Comparison of ENCODE assay signal across 10 mouse cellular contexts in the genomic region with DNA sequence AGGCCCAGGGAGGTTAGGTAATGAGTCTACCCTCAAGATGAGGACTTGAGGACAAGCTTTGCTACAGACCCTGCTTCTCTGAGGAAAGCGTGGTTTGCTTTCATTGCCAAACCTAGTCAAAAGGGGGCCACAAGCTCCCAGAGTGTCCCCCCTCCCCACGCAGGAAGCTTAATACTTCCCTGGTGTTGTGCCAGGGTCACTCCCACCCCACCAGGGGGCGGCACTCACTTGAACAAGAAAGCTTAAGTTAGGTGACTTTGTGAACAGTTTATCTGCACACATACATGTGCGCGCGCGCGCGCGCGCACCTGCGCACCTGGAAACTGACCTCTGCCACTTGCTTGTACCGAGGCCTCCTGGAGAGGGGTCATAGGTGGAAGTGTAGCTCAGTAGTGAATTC. TPM values are rescaled to one million over a fixed set of nuclear protein-coding genes. Genes with fewer than 3 reads are reported as not detected.
DNase-seq lines count a peak whose midpoint lies in the region; ATAC-seq lines count a peak whose summit lies in the region.
"Had no signal": no experiment of that assay in that cellular context is flagged by ENCODE, and none has a peak within 500 bp of the region (broad histone marks: within the 10 kb centered on the region; RNA-seq: fewer than 3 reads in every experiment).

No protein-coding gene starts in this region.

- 87% methylated on average over 13 of the region's 13 CpGs for WGBS in hindbrain, embryonic 12.5 days
- 85% methylated on average over 13 of the region's 13 CpGs for WGBS in hindbrain, embryonic 16.5 days
- WGBS in embryonic facial prominence, embryonic 15.5 days: 80% methylated on average over 13 of the region's 13 CpGs

- peaks cover 11% of the 10 kb centered on the region; the same call in 1 of the 2 replicates for H3K4me1 ChIP-seq in hindbrain, embryonic 12.5 days
- no peaks in the 10 kb centered on the region; the same call in 1 of the 2 replicates for H3K4me1 ChIP-seq in hindbrain, embryonic 16.5 days (ENCODE audit: control insufficient read depth, insufficient read depth, low read depth, low read length)
- H3K4me1 ChIP-seq in embryonic facial prominence, embryonic 15.5 days: peaks cover 3% of the 10 kb centered on the region; the same call in 1 of the 2 replicates

- H3K4me3 ChIP-seq in hindbrain, embryonic 12.5 days: no peak overlapping the region
- no peak overlapping the region for H3K4me3 ChIP-seq in hindbrain, embryonic 16.5 days (ENCODE audit: low read length)
- 0 out of 2 replicates have a peak overlapping the region, but pooled peaks have one; percentile 53 for H3K4me3 ChIP-seq in embryonic facial prominence, embryonic 15.5 days (replicated peaks)

- H3K4me2 ChIP-seq in hindbrain, embryonic 12.5 days (replicated peaks): 0 out of 2 replicates have a peak overlapping the region, but pooled peaks have one; percentile 61
- no peak overlapping the region for H3K4me2 ChIP-seq in hindbrain, embryonic 16.5 days (ENCODE audit: low read length)
- peak overlapping the region; percentile 54 for H3K4me2 ChIP-seq in embryonic facial prominence, embryonic 15.5 days (replicated peaks)

- no peak overlapping the region for H3K27ac ChIP-seq in hindbrain, embryonic 12.5 days
- H3K27ac ChIP-seq in hindbrain, embryonic 16.5 days (ENCODE audit: low read depth, low read length): no peak overlapping the region
- no peak overlapping the region for H3K27ac ChIP-seq in embryonic facial prominence, embryonic 15.5 days (replicated peaks)

- peaks cover 3% of the 10 kb centered on the region for H3K27me3 ChIP-seq in hindbrain, embryonic 12.5 days
- H3K27me3 ChIP-seq in hindbrain, embryonic 16.5 days (replicated peaks; ENCODE audit: control insufficient read depth, insufficient read depth, low read length): no peaks in the 10 kb centered on the region
- no peaks in the 10 kb centered on the region for H3K27me3 ChIP-seq in embryonic facial prominence, embryonic 15.5 days

- DNase-seq in ES-CJ7 (ENCODE audit: low read depth, low spot score) (peak; percentile 48), MN1 (ENCODE audit: low spot score) (no peak)
- peak; percentile 27 to 50 for DNase-seq in natural killer cell, adult 2 months (ENCODE audit: low spot score in 2 of 2)
- no peak for DNase-seq in yolk sac, embryonic 10.5 days (ENCODE audit: low spot score)
- no peak for DNase-seq in cerebellum, adult 11 months
- DNase-seq: adrenal gland, adult 8-10 months had no signal

- ATAC-seq in hindbrain, embryonic 12.5 days (ENCODE audit: low FRiP score): no peak
- no peak for ATAC-seq in hindbrain, embryonic 16.5 days
- no peak for ATAC-seq in embryonic facial prominence, embryonic 15.5 days (ENCODE audit: insufficient number of reproducible peaks, low FRiP score, low TSS enrichment, low read depth)

- H3K36me3 ChIP-seq in hindbrain, embryonic 12.5 days: peaks cover 6% of the 10 kb centered on the region; the same call in 1 of the 2 replicates
- no peaks in the 10 kb centered on the region for H3K36me3 ChIP-seq in hindbrain, embryonic 16.5 days (ENCODE audit: control insufficient read depth, insufficient read depth, low read length)
- peaks cover 5% of the 10 kb centered on the region; the same call in 1 of the 2 replicates for H3K36me3 ChIP-seq in embryonic facial prominence, embryonic 15.5 days

- no peaks in the 10 kb centered on the region for H3K9me3 ChIP-seq in hindbrain, embryonic 12.5 days (replicated peaks)
- no peaks in the 10 kb centered on the region for H3K9me3 ChIP-seq in hindbrain, embryonic 16.5 days (ENCODE audit: control insufficient read depth, low read length)
- H3K9me3 ChIP-seq in embryonic facial prominence, embryonic 15.5 days (replicated peaks): no peaks in the 10 kb centered on the region

- no peak overlapping the region for H3K9ac ChIP-seq in hindbrain, embryonic 12.5 days
- H3K9ac ChIP-seq in hindbrain, embryonic 16.5 days (ENCODE audit: low read depth, low read length): no peak overlapping the region
- no peak overlapping the region for H3K9ac ChIP-seq in embryonic facial prominence, embryonic 15.5 days

RNA-seq across cellular contexts. Expression of a gene that starts 2.3 kb away (rescaled TPM):
- 1.8 and 2.4 TPM in 2 replicates for polyA plus RNA-seq in hindbrain, embryonic 12.5 days (2016; fragmentation: Nextera tagmentation; extraction: Ambion mirVana)
- polyA plus RNA-seq in hindbrain, embryonic 16.5 days (2015; fragmentation: Nextera tagmentation; extraction: Ambion mirVana): 0.70 and 1.1 TPM in 2 replicates
- 3.4 and 4.4 TPM in 2 replicates for polyA plus RNA-seq in embryonic facial prominence, embryonic 15.5 days (2015; fragmentation: Nextera tagmentation; extraction: Ambion mirVana)

RNA-seq across cellular contexts. Expression of a gene that starts 7.2 kb away (rescaled TPM):
- not detected in 2 replicates for polyA plus RNA-seq in hindbrain, embryonic 12.5 days (2016; fragmentation: Nextera tagmentation; extraction: Ambion mirVana)
- polyA plus RNA-seq in hindbrain, embryonic 16.5 days (2015; fragmentation: Nextera tagmentation; extraction: Ambion mirVana): not detected in 2 replicates
- polyA plus RNA-seq in embryonic facial prominence, embryonic 15.5 days (2015; fragmentation: Nextera tagmentation; extraction: Ambion mirVana): not detected in 2 replicates
- polyA plus RNA-seq: stomach, embryonic 14.5 days had no signal

RNA-seq across cellular contexts. Expression of a gene that starts 11.5 kb away (rescaled TPM):
- polyA plus RNA-seq in hindbrain, embryonic 12.5 days (2016; fragmentation: Nextera tagmentation; extraction: Ambion mirVana): 3.5 and 4.0 TPM in 2 replicates
- polyA plus RNA-seq in hindbrain, embryonic 16.5 days (2015; fragmentation: Nextera tagmentation; extraction: Ambion mirVana): 6.8 and 7.9 TPM in 2 replicates
- polyA plus RNA-seq in embryonic facial prominence, embryonic 15.5 days (2015; fragmentation: Nextera tagmentation; extraction: Ambion mirVana): 14.2 and 15.3 TPM in 2 replicates

RNA-seq across cellular contexts. Expression of a gene that starts 12.2 kb away (rescaled TPM):
- not detected in 2 replicates for polyA plus RNA-seq in hindbrain, embryonic 12.5 days (2016; fragmentation: Nextera tagmentation; extraction: Ambion mirVana)
- polyA plus RNA-seq in hindbrain, embryonic 16.5 days (2015; fragmentation: Nextera tagmentation; extraction: Ambion mirVana): not detected in 2 replicates
- polyA plus RNA-seq in embryonic facial prominence, embryonic 15.5 days (2015; fragmentation: Nextera tagmentation; extraction: Ambion mirVana): not detected in 2 replicates
- polyA plus RNA-seq: stomach, embryonic 14.5 days had no signal

RNA-seq across cellular contexts. Expression of a gene that starts 17.2 kb away (rescaled TPM):
- polyA plus RNA-seq in hindbrain, embryonic 12.5 days (2016; fragmentation: Nextera tagmentation; extraction: Ambion mirVana): 38.9 and 39.2 TPM in 2 replicates
- 17.6 and 25.2 TPM in 2 replicates for polyA plus RNA-seq in hindbrain, embryonic 16.5 days (2015; fragmentation: Nextera tagmentation; extraction: Ambion mirVana)
- polyA plus RNA-seq in embryonic facial prominence, embryonic 15.5 days (2015; fragmentation: Nextera tagmentation; extraction: Ambion mirVana): 33.3 and 39.3 TPM in 2 replicates

Comparison
In these comparisons a context has a peak if more than half of its experiments do, and no peak if none do; other contexts are left out.
1. DNase-seq: peak in ES-CJ7 (single experiment) and natural killer cell, adult 2 months (2 of 2); none in MN1 (single experiment), yolk sac, embryonic 10.5 days (single experiment) and cerebellum, adult 11 months (single experiment).